Mouse (Mus musculus): ENCODE measurements around the gene Sox2.

Gene Sox2

DNA sequence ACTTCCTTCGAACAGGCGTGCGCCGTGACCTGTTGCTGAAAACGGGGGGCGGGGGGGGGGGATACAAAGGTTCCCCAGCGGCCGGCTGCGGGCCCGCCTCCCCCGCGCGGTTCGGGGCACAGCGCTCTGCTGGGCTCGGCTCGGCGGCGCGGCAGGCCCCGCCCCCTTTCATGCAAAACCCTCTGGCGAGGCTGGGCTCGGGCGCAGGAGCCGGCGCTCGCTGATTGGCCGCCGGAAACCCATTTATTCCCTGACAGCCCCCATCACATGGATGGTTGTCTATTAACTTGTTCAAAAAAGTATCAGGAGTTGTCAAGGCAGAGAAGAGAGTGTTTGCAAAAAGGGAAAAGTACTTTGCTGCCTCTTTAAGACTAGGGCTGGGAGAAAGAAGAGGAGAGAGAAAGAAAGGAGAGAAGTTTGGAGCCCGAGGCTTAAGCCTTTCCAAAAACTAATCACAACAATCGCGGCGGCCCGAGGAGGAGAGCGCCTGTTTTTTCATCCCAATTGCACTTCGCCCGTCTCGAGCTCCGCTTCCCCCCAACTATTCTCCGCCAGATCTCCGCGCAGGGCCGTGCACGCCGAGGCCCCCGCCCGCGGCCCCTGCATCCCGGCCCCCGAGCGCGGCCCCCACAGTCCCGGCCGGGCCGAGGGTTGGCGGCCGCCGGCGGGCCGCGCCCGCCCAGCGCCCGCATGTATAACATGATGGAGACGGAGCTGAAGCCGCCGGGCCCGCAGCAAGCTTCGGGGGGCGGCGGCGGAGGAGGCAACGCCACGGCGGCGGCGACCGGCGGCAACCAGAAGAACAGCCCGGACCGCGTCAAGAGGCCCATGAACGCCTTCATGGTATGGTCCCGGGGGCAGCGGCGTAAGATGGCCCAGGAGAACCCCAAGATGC lies at the start of gene Sox2:
Gene Sox2, plus strand, starts transcription at position 680 of the 895 bp plus-strand sequence.
- DNase-seq (ENCODE audit: low spot score in 2 of 2), result peak; percentile 91 to 92

GRCm38 (mm10) chr3:34601116-34601515 lies 49.1 kb upstream of the Sox2 start:
- DNase-seq (ENCODE audit: low spot score in 2 of 2), result no peak

DNA sequence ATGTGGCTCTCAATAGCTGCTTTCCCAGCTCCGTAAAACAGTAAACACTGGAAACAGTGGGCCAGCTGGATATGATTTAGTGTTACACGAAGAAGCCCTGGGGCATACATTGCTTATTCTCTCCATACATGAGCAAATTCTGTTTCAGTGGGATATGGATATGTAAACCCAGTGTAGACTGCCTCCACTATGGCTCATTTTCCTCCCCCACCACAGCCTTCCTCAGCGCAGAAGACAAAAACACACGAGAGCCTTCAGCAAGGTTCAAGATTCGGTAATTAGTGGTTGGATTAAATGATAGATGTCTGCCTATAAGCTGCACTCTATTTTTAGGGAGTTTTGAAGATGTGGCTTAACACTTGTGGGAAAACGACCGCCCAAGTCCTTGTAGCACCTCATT lies 36.1 kb upstream of the Sox2 start:
- DNase-seq (ENCODE audit: low spot score in 2 of 2), result no peak

DNA sequence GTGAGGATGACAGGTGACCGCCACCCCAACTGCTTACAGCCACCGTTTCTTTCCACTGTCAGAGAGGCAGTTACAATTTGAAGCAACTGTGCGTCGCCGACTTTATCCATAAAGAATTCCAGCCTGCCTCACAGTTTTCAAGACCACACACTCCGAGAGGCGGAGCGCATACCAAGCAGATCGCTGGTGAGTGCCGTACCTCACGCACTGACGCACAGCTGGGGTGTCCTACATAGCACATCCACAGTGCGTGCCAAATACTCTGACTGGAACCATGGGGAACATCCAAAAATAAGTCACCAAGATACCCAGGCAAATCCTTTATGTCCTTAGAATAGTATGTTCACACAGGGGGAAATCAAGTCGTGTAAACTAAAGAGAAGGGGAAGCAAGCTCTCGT lies 34.7 kb upstream of the Sox2 start:
- peak in 1 of 2 experiments; percentile 30 for DNase-seq (ENCODE audit: low spot score in 2 of 2)

DNA sequence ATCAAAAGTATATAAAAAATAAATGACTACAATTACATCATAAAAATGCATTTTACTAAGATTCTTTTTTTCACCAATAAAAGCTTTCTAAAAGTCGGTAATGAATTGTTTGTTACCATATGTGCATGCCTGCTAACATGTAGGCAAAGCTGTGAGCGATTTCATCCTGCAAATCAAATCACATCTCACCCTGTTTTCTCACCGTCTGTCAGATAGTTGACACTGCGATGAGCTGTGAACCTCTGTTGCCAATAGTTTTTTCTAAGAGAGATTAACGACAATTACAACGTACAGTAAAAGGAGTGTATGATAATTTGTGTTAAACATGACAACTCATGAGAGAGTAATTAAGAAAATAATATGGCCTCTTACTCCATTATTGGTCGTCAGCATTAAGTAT lies 31.3 kb upstream of the Sox2 start:
- DNase-seq (ENCODE audit: low spot score in 2 of 2), result no peak

- no peak for DNase-seq (ENCODE audit: low spot score in 2 of 2)
These were observed 30.1 kb upstream of the Sox2 start for GRCm38 (mm10) chr3:34620121-34620520.

- no peak for DNase-seq (ENCODE audit: low spot score in 2 of 2)
These were observed 25.4 kb upstream of the Sox2 start for GRCm38 (mm10) chr3:34624721-34625270.

GRCm38 (mm10) chr3:34626521-34626920 lies 23.7 kb upstream of the Sox2 start:
- DNase-seq (ENCODE audit: low spot score in 2 of 2), result no peak

- DNase-seq (ENCODE audit: low spot score in 2 of 2), result no peak
These were observed 20.2 kb upstream of the Sox2 start for GRCm38 (mm10) chr3:34630031-34630430.

DNA sequence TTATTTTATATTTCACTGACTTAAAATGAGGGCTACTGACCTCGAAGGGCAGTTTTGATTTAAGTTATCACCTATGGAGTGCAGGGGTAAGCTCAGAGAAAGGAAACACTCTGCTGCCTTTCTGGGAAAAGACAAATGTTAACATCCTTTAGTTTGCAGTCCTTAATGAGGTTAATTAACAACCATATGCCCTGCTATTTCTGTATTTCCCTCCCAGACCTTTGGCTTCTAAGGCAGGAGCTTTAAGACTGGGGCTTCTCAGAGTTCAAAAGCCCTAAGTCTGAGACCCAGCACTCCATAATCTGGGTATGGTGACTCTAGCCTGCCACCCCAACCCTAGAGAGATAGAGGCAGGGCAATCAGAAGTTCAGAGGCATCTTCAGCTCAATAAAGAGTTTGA lies 19.5 kb upstream of the Sox2 start:
- DNase-seq (ENCODE audit: low spot score in 2 of 2), result no peak

DNA sequence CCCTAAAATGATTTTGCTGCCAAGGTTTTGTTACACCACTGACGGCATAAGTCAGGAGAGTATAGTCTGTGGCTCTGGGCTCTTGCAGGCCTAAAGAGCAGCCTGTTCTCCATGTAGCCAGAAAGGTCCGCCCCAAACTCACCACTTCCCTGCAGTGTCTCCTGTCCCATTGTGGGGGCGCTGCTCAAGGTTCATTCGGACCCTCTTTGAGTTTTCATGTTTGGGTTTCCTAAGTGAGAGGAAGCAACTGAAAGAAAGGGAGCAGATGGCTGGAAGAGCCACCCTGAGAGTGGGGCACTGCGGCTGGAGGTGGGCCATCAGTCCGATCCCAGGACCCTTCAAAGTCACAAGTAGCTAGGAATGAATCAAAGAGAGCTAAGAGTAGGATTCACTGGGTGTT lies 13.2 kb upstream of the Sox2 start:
- DNase-seq (ENCODE audit: low spot score in 2 of 2), result no peak

GRCm38 (mm10) chr3:34637481-34637880 lies 12.7 kb upstream of the Sox2 start:
- DNase-seq (ENCODE audit: low spot score in 2 of 2), result no peak

GRCm38 (mm10) chr3:34637926-34638325 lies 12.3 kb upstream of the Sox2 start:
- DNase-seq (ENCODE audit: low spot score in 2 of 2), result no peak

GRCm38 (mm10) chr3:34638344-34638743 lies 11.9 kb upstream of the Sox2 start:
- DNase-seq (ENCODE audit: low spot score in 2 of 2), result peak in 1 of 2 experiments; percentile 43

DNA sequence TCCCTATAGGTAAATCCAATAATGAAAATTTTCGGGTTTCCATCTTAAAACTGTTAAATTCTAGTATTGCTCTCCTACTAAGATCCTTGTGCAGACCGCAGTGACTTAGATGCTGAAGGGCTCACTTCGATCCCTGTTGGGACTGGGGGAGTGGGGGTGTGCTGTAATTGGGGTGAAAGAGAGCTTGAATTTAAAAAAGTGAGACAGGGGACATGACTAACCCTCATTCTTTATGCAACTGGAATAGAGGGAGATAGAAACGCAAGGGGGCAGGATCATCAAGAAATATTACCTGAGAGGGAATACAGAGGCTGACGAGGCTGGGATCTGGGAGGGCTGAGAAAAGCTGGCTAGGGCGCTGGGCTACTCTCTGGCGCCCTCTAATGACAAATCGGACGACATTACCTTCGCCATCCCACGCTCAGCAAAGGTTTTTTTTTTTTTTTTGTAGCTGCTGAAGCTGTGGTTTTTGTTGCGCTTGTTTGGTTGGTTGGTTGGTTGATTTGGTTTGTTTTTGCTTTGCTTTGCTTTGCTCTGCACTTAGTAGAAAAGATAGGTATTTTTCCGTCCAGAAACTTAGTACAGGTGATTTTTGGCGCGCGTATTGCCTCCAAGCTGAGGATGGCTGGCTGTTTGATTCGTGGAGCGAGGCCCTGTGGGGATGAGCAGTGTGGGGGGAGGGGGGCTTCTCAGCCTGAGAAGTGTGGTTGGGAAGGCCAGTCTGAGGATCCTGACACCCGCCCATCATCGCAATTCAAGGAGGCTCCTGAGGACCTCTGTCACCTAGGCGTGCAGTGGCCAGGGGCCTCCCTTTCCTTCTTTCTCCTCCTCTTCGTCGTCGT lies 11.0 kb upstream of the Sox2 start:
- DNase-seq (ENCODE audit: low spot score in 2 of 2), result peak; percentile 77

GRCm38 (mm10) chr3:34639873-34640270 lies 10.3 kb upstream of the Sox2 start:
- no peak for DNase-seq (ENCODE audit: low spot score in 2 of 2)

DNA sequence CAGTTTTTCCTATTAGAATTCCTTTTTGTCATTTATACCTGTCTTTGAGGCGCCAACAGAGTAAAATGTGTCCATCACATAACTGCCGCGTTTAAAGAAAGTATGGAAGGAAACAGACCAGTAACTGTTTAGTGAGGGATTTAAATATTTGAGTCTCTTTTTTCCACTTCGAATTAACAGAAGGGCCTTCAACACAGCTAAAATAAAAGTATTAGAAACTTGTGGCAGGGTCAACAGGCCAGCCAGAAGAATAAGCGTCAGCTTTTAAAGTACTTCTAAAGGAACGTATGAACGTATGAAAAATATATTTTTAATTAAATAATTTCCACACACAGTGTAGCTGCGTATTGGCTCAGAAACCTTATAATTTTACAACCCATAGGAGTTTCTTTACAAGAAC lies 9.9 kb upstream of the Sox2 start:
- DNase-seq (ENCODE audit: low spot score in 2 of 2), result no peak

DNA sequence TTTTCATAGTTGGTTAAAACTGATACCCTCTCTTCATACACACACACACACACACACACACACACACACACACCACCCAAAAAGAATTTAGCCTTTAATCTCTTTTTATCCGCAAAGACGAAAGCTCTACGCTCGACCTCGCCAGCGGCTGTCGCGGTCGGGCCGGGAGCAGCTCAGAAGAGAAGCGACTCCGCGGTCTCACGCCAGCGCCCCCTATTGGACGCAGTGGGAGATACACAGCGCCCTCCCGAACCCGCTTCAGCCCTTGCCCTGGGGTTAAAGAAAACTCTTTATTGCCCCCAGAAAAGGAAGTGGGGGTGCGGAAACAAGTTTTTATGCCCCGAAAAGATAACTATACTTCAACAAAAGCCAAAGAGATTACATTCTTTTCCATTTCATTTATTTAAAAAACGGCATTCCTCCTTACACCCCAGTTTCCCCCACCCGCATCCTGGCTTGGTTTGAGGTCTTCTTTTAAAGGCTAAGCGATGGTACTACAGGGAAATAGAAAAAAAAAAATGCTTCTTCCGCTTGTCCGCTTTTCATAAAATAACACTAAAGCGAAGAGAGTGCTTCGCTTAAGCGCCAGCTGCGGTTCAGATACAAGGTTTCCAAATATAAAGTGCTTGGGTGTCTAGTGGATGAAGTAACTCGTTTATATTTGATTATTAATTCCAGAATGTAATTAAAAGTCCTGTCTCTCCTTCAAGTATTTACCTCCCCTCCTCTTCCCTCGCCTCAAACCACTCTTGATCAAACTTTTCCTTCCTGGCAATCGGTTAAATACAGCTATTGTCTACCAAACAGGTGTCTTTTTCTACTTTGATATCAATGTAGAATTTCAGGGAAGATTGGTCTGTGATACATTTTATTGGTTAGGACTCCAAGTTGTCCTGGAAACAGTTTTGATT lies 9.3 kb upstream of the Sox2 start:
- DNase-seq (ENCODE audit: low spot score in 2 of 2), result peak; percentile 73 to 86

DNA sequence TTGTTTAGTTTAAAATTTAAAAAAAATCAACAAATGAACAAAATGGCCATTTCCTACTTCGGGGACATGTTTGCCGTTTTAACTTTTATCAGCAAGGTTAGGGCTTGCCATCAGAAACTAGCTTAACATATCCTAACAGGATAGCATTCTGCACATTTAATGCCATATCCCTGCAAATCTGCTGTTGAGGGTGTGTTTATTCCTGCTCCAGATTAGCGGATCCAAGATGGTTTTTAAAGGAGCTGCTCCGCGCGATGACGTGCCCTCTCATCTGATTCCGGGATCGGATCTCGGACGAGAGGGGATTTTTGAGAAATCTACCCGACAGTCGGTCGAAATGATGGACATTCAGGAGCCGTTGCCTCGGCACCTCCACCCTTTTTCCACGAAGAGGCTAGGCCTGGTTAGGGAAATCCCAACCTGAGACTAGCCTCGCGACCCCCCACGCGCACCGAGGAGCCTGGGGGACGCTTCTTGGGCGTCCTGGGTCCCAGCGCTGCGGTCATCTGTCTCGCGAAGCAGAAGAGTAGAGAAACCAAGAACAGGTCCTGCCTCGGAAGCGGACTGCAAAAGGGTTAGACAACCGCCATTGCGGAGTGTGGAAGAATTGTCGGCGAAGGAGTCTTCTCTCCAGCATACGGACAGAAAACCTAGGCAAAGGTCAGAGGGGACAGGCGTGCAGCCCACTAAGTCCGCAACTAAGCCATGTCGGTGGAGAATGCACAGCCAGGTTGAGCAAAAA lies 8.3 kb upstream of the Sox2 start:
- DNase-seq (ENCODE audit: low spot score in 2 of 2), result no peak

- peak; percentile 95 for DNase-seq (ENCODE audit: low spot score in 2 of 2)
These were observed 7.7 kb upstream of the Sox2 start for GRCm38 (mm10) chr3:34642498-34642941.

- DNase-seq (ENCODE audit: low spot score in 2 of 2), result no peak
These were observed 7.1 kb upstream of the Sox2 start for GRCm38 (mm10) chr3:34643067-34643466.
